Mouse (Mus musculus) MEL (cell line): ENCODE data around the gene Kcnn3.

Experiments
- BHLHE40 ChIP-seq: IDR thresholded peaks from 2 replicates; pipeline ENCODE4 v1.6.1; 2012; ENCODE audit warnings: low read depth, mild to moderate bottlenecking, inconsistent platforms, low read length, improper control_type of control experiment, borderline replicate concordance
- CHD1 ChIP-seq: IDR thresholded peaks from 2 replicates; pipeline ENCODE4 v1.6.1; 2012; ENCODE audit warnings: low read depth, mild to moderate bottlenecking, inconsistent platforms, low read length, improper control_type of control experiment
- CTCF ChIP-seq, 3 experiments: IDR thresholded peaks in 2 of 3; conservative IDR thresholded peaks in 1 of 3; 2 replicates each; pipeline ENCODE4 v1.5.1; 2011 to 2012; ENCODE audit warnings: low read length in 3 of 3, low read depth in 2 of 3, mild to moderate bottlenecking in 2 of 3, improper control_type of control experiment in 1 of 3, inconsistent platforms in 1 of 3, mixed read lengths in 1 of 3, moderate library complexity in 1 of 3; ENCODE audit not compliant: control insufficient read depth in 1 of 3, insufficient read depth in 1 of 3, poor library complexity in 1 of 3, severe bottlenecking in 1 of 3
- EP300 ChIP-seq, 2 experiments: IDR thresholded peaks; 2 replicates each; pipeline ENCODE4 v1.6.1; 2011; ENCODE audit warnings: improper control_type of control experiment in 2 of 2, low read length in 2 of 2, low read depth in 1 of 2, mild to moderate bottlenecking in 1 of 2
- MAZ ChIP-seq: IDR thresholded peaks from 2 replicates; pipeline ENCODE4 v1.6.1; 2012; ENCODE audit warnings: low read depth, mild to moderate bottlenecking, inconsistent platforms, low read length, improper control_type of control experiment
- NELFE ChIP-seq: IDR thresholded peaks from 2 replicates; pipeline ENCODE4 v1.6.1; 2011; ENCODE audit warnings: low read depth, low read length, improper control_type of control experiment
- POLR2A ChIP-seq, 2 experiments: IDR thresholded peaks; 2 replicates each; pipeline ENCODE4 v1.6.1; 2011 to 2012; ENCODE audit warnings: low read length in 2 of 2, mild to moderate bottlenecking in 2 of 2, control low read depth in 1 of 2, improper control_type of control experiment in 1 of 2, low read depth in 1 of 2, moderate library complexity in 1 of 2; ENCODE audit not compliant: control insufficient read depth in 1 of 2, insufficient read depth in 1 of 2, poor library complexity in 1 of 2
- TAL1 ChIP-seq: IDR thresholded peaks from 2 replicates; pipeline ENCODE4 v1.6.1; 2012; ENCODE audit warnings: mild to moderate bottlenecking, inconsistent platforms, low read length, moderate library complexity, mixed read lengths
- TBP ChIP-seq: IDR thresholded peaks from 2 replicates; pipeline ENCODE4 v1.8.0; 2011; ENCODE audit warnings: low read depth, low read length, improper control_type of control experiment
- ZC3H11A ChIP-seq: IDR thresholded peaks from 2 replicates; pipeline ENCODE4 v1.6.1; 2012; ENCODE audit warnings: low read depth, mild to moderate bottlenecking, inconsistent platforms, low read length, improper control_type of control experiment

DNA sequence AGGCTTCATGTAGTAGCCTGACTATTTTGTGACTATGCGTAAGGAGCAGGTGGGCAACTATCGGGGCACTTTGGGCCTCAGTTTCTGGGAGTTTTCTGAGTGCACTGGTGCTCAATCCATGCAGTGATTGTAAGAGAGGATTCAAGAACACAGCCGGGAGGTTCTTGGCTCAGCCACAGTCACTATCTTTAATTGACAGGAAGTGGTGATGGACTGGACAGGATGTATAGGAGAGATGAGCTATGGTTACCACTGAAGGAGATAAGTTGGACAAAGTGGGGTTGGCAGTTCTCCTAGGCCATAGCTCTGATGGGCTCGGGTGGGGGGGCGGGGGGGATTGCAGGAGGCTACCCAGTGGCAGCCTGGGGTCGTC is 20.4 kb downstream of the Kcnn3 start:
- no peak for TF ChIP-seq TBP
- TF ChIP-seq CTCF (IDR thresholded peaks at IDR 0.05 in 2 of 3, conservative IDR thresholded peaks at IDR 0.05 in 1 of 3; ENCODE audit: control insufficient read depth in 1 of 3, insufficient read depth in 1 of 3, low read depth in 2 of 3, low read length in 3 of 3, poor library complexity in 1 of 3, severe bottlenecking in 1 of 3), result no peak
- TF ChIP-seq CHD1, result no peak
- no peak for TF ChIP-seq POLR2A (IDR thresholded peaks at IDR 0.05; ENCODE audit: control insufficient read depth in 1 of 2, insufficient read depth in 1 of 2, low read depth in 1 of 2, low read length in 2 of 2, poor library complexity in 1 of 2)
- TF ChIP-seq TAL1, result no peak
- no peak for TF ChIP-seq NELFE
- TF ChIP-seq BHLHE40, result no peak
- TF ChIP-seq EP300 (IDR thresholded peaks at IDR 0.05; ENCODE audit: low read depth in 1 of 2, low read length in 2 of 2), result peak in 1 of 2 experiments; percentile 46; a peak in 2 of 4 replicates
- no peak for TF ChIP-seq ZC3H11A
- TF ChIP-seq MAZ, result no peak
